Mouse (Mus musculus) G1E (cell line): ENCODE results near the gene Qser1.

Source experiments
- CTCF ChIP-seq: IDR thresholded peaks from 2 replicates; pipeline ENCODE4 v1.5.1; 2012; ENCODE audit warnings: low read depth, low read length, inconsistent platforms, mixed read lengths
- GATA1 ChIP-seq: IDR thresholded peaks from 2 replicates; pipeline ENCODE4 v1.6.1; 2012; ENCODE audit warnings: borderline replicate concordance, low read length, inconsistent platforms, mixed read lengths
- GATA2 ChIP-seq: IDR thresholded peaks from 2 replicates; pipeline ENCODE4 v1.6.1; 2012; ENCODE audit warnings: low read depth, low read length, inconsistent platforms, borderline replicate concordance
- POLR2AphosphoS5 ChIP-seq: IDR thresholded peaks from 2 replicates; pipeline ENCODE4 v1.6.1; 2012; ENCODE audit warnings: low read depth, low read length, inconsistent platforms; ENCODE audit not compliant: insufficient replicate concordance
- TAL1 ChIP-seq: conservative IDR thresholded peaks from 2 replicates; pipeline ENCODE4 v1.6.1; 2012; ENCODE audit warnings: low read depth, low read length, inconsistent platforms, mixed read lengths

- no peak for TF ChIP-seq TAL1
- no peak for TF ChIP-seq GATA1
- TF ChIP-seq CTCF: no peak
- no peak for TF ChIP-seq GATA2
- no peak for TF ChIP-seq POLR2AphosphoS5
Measured at GRCm38 (mm10) chr2:104717827-104718226, 98.7 kb downstream of the Qser1 start.
